Mouse (Mus musculus) spleen, embryonic (tissue): Measurements from ENCODE around the gene Hist1h3f.
"Not testable (repeated sequence)": the region's sequence is repeated elsewhere in the genome, so short reads cannot be mapped to it uniquely, and the experiment has no call there.

ENCODE experiments used
- CTCF ChIA-PET: fragments of 350-600 bp; sonication (Branson Sonifier 250); formaldehyde crosslinking; loops from one replicate; lab custom pipeline; 2022; lab: Charles Lee

Gene Hist1h3f

DNA sequence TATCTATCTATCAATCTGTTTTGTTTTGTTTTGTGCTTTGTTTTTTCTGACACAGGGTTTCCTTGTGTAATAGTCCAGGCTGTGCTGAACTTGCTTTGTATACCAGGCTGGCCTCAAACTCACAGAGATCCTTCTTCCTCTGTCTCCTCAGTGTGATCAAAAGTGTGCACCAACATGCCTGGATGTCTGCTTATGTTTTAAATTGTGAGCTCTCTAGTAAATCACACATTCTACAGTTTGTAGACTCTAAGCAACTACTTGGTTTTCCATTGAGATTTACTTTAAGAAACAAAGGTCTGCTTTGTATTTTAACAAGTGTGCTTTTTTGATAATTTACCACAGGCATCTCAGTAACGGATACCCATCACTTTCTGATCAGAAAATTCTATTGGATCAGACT lies 34.0 kb downstream of the Hist1h3f start:
- CTCF ChIA-PET = no interaction called here

- CTCF ChIA-PET = interaction anchor here (0.6 kb wide), 1 partner anchor 147 kb away, joined by 3 read pairs; no protein-coding TSS in a partner anchor
Measured at GRCm38 (mm10) chr13:23581408-23582218, 37.8 kb downstream of the Hist1h3f start, which contains the start of gene Hist1h4d. Hist1h4d (plus strand) TSS chr13:23581598.

DNA sequence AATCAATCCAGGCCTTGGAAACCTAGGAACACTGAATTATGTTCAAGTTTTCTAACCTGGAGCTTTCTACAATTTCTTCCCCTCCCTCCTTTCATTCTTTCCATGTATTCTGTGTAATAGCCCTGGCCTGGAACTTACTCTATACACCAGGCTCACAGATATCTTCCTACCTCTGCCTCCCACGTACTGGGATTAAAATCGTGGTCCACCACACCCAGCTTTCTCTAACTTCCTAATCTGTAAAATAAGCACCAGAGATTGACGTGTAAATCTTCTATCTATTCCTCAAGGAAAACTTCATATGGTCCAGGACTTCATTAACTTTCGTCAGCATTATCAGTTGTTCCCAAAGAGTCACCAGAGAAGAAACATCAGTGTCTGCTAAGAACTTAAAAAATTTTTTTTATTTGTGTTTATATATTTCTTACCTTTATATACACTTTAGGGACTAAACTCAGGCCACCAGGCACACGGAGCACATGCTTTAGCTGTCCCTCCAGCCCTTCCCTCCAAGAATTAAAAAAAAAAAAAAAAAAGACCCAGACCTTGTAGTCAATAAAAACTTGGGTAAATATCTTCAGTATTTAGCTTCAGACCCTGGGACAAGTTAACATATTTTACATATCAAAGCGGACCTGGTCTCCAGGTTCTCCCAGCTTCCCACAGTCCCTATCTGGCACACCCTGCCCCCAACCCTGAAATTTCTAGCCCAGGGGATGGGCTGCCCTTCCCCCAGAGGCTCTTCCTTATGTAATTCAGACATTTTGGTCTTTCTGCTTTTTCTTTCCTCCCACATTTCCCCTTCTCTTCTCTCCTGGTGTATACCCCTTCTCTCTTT lies 38.6 kb downstream of the Hist1h3f start:
- CTCF ChIA-PET = interaction anchor here (0.6 to 1.2 kb wide), 3 partner anchors 39 to 1801 kb away, joined by 3 read pairs; partner anchors contain the start of gene Hist1h2be

- CTCF ChIA-PET = interaction anchor here (1.2 kb wide), 1 partner anchor 38 kb away, joined by 3 read pairs; the partner anchor contains the start of gene Hist1h2be
Measured at GRCm38 (mm10) chr13:23583387-23584068, 39.7 kb downstream of the Hist1h3f start.

- CTCF ChIA-PET = no interaction called here
Measured at GRCm38 (mm10) chr13:23584331-23584730, 40.5 kb downstream of the Hist1h3f start.

GRCm38 (mm10) chr13:23585029-23585441 lies 41.2 kb downstream of the Hist1h3f start:
- CTCF ChIA-PET = no interaction called here

- CTCF ChIA-PET = interaction anchor here (0.5 kb wide), 1 partner anchor 1555 kb away, joined by 17 read pairs; no protein-coding TSS in a partner anchor
Measured at GRCm38 (mm10) chr13:23585442-23586098, 41.7 kb downstream of the Hist1h3f start.

DNA sequence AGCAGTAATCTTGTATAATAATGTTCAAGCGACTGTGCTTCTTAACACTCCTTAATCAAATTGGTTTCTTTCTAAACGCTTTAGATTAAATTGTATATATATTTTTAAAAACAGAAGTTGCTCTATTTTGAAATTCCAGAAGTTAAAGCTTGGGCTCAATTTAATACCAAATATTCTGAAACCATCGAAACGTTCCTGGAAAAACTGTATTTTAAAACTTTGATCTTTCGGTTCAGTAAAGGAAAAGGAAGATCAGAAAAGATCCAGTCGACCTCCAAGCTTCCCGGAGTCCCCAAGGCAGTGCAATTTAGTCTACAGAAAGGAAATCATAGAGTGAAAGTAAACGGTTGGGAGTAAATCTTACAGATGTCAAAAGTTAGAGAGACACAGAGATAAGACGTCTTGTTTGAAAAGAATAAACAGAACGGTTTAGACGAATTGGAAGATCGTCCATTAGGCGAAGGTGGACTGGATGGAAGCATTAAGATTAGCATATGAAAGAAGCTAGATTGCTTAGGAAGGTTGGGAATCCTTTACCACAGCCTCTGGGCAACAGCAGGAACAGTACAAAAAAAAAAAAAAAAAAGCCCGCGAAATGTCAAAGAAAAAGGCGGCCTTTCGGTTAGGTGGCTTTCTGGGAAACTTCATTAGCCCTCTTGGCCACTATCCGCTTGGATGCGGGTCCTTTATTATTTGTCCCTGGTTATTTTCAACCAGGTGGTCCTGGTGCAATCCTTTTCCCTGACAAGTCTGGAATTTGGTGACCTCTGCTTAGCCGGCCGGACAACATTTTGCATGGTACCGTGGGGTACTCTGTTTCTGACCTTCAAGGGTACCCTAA lies 42.5 kb downstream of the Hist1h3f start:
- CTCF ChIA-PET = interaction anchor here (0.5 kb wide), 1 partner anchor 1555 kb away, joined by 17 read pairs; no protein-coding TSS in a partner anchor

- CTCF ChIA-PET = interaction anchor here (0.6 kb wide), 1 partner anchor 156 kb away, joined by 11 read pairs; no protein-coding TSS in a partner anchor
Measured at GRCm38 (mm10) chr13:23586940-23587225, 43.0 kb downstream of the Hist1h3f start.

- CTCF ChIA-PET = no interaction called here
Measured at GRCm38 (mm10) chr13:23591206-23591605, 47.4 kb downstream of the Hist1h3f start.

DNA sequence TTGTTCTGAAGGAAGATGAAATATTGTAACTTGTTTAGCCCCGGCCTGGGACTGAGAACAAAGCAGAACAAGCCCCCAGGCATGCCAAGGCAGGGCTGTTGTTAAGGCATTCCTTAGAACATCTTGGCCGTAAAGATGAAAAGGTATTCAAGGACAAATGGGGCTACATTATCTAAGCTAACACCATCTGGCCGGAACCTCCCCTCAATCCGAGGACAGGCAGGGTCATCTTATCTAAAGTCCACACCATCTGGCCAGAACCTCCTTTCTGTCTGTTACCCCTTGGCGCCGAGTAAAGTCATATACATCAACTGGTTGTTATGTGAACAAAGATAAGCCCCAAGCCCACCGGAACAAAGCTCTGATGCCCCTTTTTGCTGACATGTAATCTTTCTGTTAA lies 48.0 kb downstream of the Hist1h3f start:
- CTCF ChIA-PET = not testable (repeated sequence)

GRCm38 (mm10) chr13:23592614-23593013 lies 48.8 kb downstream of the Hist1h3f start:
- CTCF ChIA-PET = interaction anchor here (0.7 kb wide), 1 partner anchor 125 kb away, joined by 6 read pairs; no protein-coding TSS in a partner anchor

DNA sequence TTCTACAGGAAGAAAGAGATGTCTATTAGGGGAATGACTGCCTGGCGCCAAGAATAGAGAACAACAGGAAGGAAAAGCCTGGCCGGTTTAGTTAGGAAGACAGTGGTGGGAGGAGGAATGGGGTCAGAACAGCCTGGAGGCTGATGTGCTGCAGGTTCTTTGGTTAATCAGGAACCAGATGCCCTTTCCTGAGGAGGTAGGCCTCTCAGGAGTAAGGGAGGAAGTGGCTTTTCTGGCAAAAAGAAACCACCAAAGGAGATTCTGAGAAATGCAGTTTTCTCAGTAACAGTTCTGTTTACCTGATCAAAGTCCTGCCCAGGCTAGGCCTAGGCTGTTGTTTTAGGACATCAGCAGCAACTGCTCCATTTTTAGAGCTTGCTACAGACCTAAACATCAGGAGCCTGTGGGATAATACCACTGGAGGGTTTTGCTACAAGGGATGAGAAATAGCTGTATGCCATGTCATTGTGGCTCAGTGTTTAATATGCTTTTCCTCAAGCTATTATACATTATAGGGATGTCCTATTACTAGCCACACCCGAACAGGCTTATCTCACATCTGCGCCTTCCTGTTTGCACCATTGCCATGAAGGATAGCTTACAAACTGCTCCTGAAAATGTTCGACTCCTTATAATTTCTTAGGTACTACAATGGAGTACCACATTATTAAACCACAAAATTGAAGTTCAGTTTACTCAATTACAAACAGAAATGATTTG lies 49.4 kb downstream of the Hist1h3f start:
- CTCF ChIA-PET = interaction anchor here (0.7 kb wide), 1 partner anchor 124 kb away, joined by 6 read pairs; no protein-coding TSS in a partner anchor
